8 mouse cellular contexts compared by ENCODE assay signal in genomic region chrX:136245521-136246071, GRCm38 (mm10). TPM values are rescaled to one million over a fixed set of nuclear protein-coding genes. Genes with fewer than 3 reads are reported as not detected.
DNase-seq lines count a peak whose midpoint lies in the region; ATAC-seq lines count a peak whose summit lies in the region.

No protein-coding gene starts in this region.

- no peaks in the 10 kb centered on the region for H3K9me3 ChIP-seq in embryonic facial prominence, embryonic 12.5 days
- H3K9me3 ChIP-seq in limb, embryonic 11.5 days (ENCODE audit: control insufficient read depth, low read length) = no peaks in the 10 kb centered on the region
- no peaks in the 10 kb centered on the region for H3K9me3 ChIP-seq in midbrain, embryonic 10.5 days (replicated peaks)

- H3K4me2 ChIP-seq in embryonic facial prominence, embryonic 12.5 days (replicated peaks) = peak overlapping the region; percentile 49
- peak overlapping the region; percentile 33 for H3K4me2 ChIP-seq in limb, embryonic 11.5 days (ENCODE audit: low read depth, severe bottlenecking)

- no peaks in the 10 kb centered on the region for H3K4me1 ChIP-seq in embryonic facial prominence, embryonic 12.5 days
- no peaks in the 10 kb centered on the region for H3K4me1 ChIP-seq in limb, embryonic 11.5 days (ENCODE audit: control insufficient read depth, insufficient read depth, low read length)
- peaks cover 6% of the 10 kb centered on the region; the same call in 1 of the 2 replicates for H3K4me1 ChIP-seq in midbrain, embryonic 10.5 days

- peak; percentile 32 to 72 for DNase-seq in adrenal gland, adult (ENCODE audit: inconsistent age in 2 of 2, low spot score in 1 of 2)
- DNase-seq in adrenal gland, postnatal 4 days (ENCODE audit: low spot score in 2 of 2) = no peak
- peak; percentile 86 for DNase-seq in ZHBTc4 (ENCODE audit: low read depth, low spot score)
- peak; percentile 4 to 5 for DNase-seq in heart, postnatal 36 days
- DNase-seq in limb, embryonic 11.5 days (ENCODE audit: low spot score) = peak; percentile 49
- DNase-seq in midbrain, embryonic 10.5 days (ENCODE audit: low spot score) = peak; percentile 43
- peak; percentile 5 for DNase-seq in thymus, postnatal 0 days (ENCODE audit: low spot score)

- ATAC-seq in embryonic facial prominence, embryonic 12.5 days (ENCODE audit: insufficient number of reproducible peaks, insufficient read depth, low FRiP score, low TSS enrichment) = peak; percentile 77
- peak; percentile 61 for ATAC-seq in limb, embryonic 11.5 days (ENCODE audit: insufficient number of reproducible peaks, low FRiP score, low TSS enrichment, low read depth)

- H3K36me3 ChIP-seq in embryonic facial prominence, embryonic 12.5 days = no peaks in the 10 kb centered on the region
- H3K36me3 ChIP-seq in limb, embryonic 11.5 days (ENCODE audit: control insufficient read depth, insufficient read depth, low read length) = no peaks in the 10 kb centered on the region
- peaks cover 11% of the 10 kb centered on the region for H3K36me3 ChIP-seq in midbrain, embryonic 10.5 days

- 25% methylated on average over 15 of the region's 15 CpGs for WGBS in embryonic facial prominence, embryonic 12.5 days
- 16% methylated on average over 15 of the region's 15 CpGs for WGBS in limb, embryonic 11.5 days
- 23% methylated on average over 15 of the region's 15 CpGs for WGBS in midbrain, embryonic 10.5 days

- peak overlapping the region; percentile 73 for H3K9ac ChIP-seq in embryonic facial prominence, embryonic 12.5 days
- peak overlapping the region; percentile 76 for H3K9ac ChIP-seq in limb, embryonic 11.5 days (ENCODE audit: low read length)

- peak overlapping the region; percentile 53 for H3K4me3 ChIP-seq in embryonic facial prominence, embryonic 12.5 days
- H3K4me3 ChIP-seq in limb, embryonic 11.5 days (ENCODE audit: low read depth, low read length) = peak overlapping the region; percentile 53
- H3K4me3 ChIP-seq in midbrain, embryonic 10.5 days = peak overlapping the region; percentile 64

- H3K27me3 ChIP-seq in embryonic facial prominence, embryonic 12.5 days = no peaks in the 10 kb centered on the region
- H3K27me3 ChIP-seq in limb, embryonic 11.5 days (ENCODE audit: control insufficient read depth, insufficient read depth, low read length) = no peaks in the 10 kb centered on the region
- H3K27me3 ChIP-seq in midbrain, embryonic 10.5 days (ENCODE audit: low read depth, poor library complexity, severe bottlenecking) = peaks cover 32% of the 10 kb centered on the region

- intact Hi-C loops in heart, postnatal 36 days (cut with DNase I) = loop anchor here (5.0 kb wide), 1 partner anchor 73 kb away; the partner anchor contains the start of gene Tceal8

- H3K27ac ChIP-seq in embryonic facial prominence, embryonic 12.5 days = peak overlapping the region; percentile 80
- peak overlapping the region; percentile 52 for H3K27ac ChIP-seq in limb, embryonic 11.5 days (replicated peaks; ENCODE audit: low read depth, low read length)
- peak overlapping the region; percentile 87 for H3K27ac ChIP-seq in midbrain, embryonic 10.5 days (replicated peaks)

RNA-seq across cellular contexts. Expression of gene Tceal9, which starts 0.7 kb away (rescaled TPM):
- 100 to 1,000 TPM; 489 to 570 TPM for total RNA-seq in adrenal gland, postnatal 4 days (2021)
- polyA plus RNA-seq in embryonic facial prominence, embryonic 12.5 days (2016; fragmentation: Nextera tagmentation; extraction: Ambion mirVana) = 593 and 600 TPM in 2 replicates
- 10 to 100 TPM; 26.8 to 32.9 TPM for total RNA-seq in heart, postnatal 36 days (2021)
- polyA plus RNA-seq in limb, embryonic 11.5 days (2014; fragmentation: Nextera tagmentation; extraction: Ambion mirVana) = 714 and 733 TPM in 2 replicates
- polyA plus RNA-seq in midbrain, embryonic 10.5 days (2016; fragmentation: Nextera tagmentation; extraction: Ambion mirVana) = 328 and 332 TPM in 2 replicates
- polyA plus RNA-seq in thymus, postnatal 0 days (2015; fragmentation: Nextera tagmentation; extraction: Ambion mirVana) = 158 and 169 TPM in 2 replicates

RNA-seq across cellular contexts. Expression of gene Bex3, which starts 24.5 kb away (rescaled TPM):
- 100 to 1,000 TPM; 287 to 301 TPM for total RNA-seq in adrenal gland, postnatal 4 days (2021)
- polyA plus RNA-seq in embryonic facial prominence, embryonic 12.5 days (2016; fragmentation: Nextera tagmentation; extraction: Ambion mirVana) = 585 and 595 TPM in 2 replicates
- total RNA-seq in heart, postnatal 36 days (2021) = 10 to 100 TPM in 1 of 2 experiments, 1 to 10 TPM in 1; 8.3 to 15.1 TPM
- 681 and 702 TPM in 2 replicates for polyA plus RNA-seq in limb, embryonic 11.5 days (2014; fragmentation: Nextera tagmentation; extraction: Ambion mirVana)
- 627 and 636 TPM in 2 replicates for polyA plus RNA-seq in midbrain, embryonic 10.5 days (2016; fragmentation: Nextera tagmentation; extraction: Ambion mirVana)
- polyA plus RNA-seq in thymus, postnatal 0 days (2015; fragmentation: Nextera tagmentation; extraction: Ambion mirVana) = 165 and 185 TPM in 2 replicates

RNA-seq across cellular contexts. Expression of gene Bex1, which starts 30.3 kb away (rescaled TPM):
- total RNA-seq in adrenal gland, postnatal 4 days (2021) = 10 to 100 TPM; 37.1 to 39.0 TPM
- polyA plus RNA-seq in embryonic facial prominence, embryonic 12.5 days (2016; fragmentation: Nextera tagmentation; extraction: Ambion mirVana) = 86.3 and 86.5 TPM in 2 replicates
- total RNA-seq in heart, postnatal 36 days (2021) = 1 to 10 TPM; 2.7 to 3.1 TPM
- 88.1 and 98.7 TPM in 2 replicates for polyA plus RNA-seq in limb, embryonic 11.5 days (2014; fragmentation: Nextera tagmentation; extraction: Ambion mirVana)
- 139 and 163 TPM in 2 replicates for polyA plus RNA-seq in midbrain, embryonic 10.5 days (2016; fragmentation: Nextera tagmentation; extraction: Ambion mirVana)
- 10.2 and 13.8 TPM in 2 replicates for polyA plus RNA-seq in thymus, postnatal 0 days (2015; fragmentation: Nextera tagmentation; extraction: Ambion mirVana)

RNA-seq across cellular contexts. Expression of gene Tceal7, which starts 31.0 kb away (rescaled TPM):
- 10 to 100 TPM in 1 of 2 experiments, 1 to 10 TPM in 1; 7.6 to 42.3 TPM for total RNA-seq in adrenal gland, postnatal 4 days (2021)
- 9.8 and 12.1 TPM in 2 replicates for polyA plus RNA-seq in embryonic facial prominence, embryonic 12.5 days (2016; fragmentation: Nextera tagmentation; extraction: Ambion mirVana)
- 1 to 10 TPM in 1 of 2 experiments, not detected in 1; 1.1 TPM for total RNA-seq in heart, postnatal 36 days (2021)
- polyA plus RNA-seq in limb, embryonic 11.5 days (2014; fragmentation: Nextera tagmentation; extraction: Ambion mirVana) = 1.2 and 1.8 TPM in 2 replicates
- polyA plus RNA-seq in midbrain, embryonic 10.5 days (2016; fragmentation: Nextera tagmentation; extraction: Ambion mirVana) = 0.70 TPM in 2 replicates
- polyA plus RNA-seq in thymus, postnatal 0 days (2015; fragmentation: Nextera tagmentation; extraction: Ambion mirVana) = 0.23 and 0.78 TPM in 2 replicates

RNA-seq across cellular contexts. Expression of gene Tceal5, which starts 41.9 kb away (rescaled TPM):
- total RNA-seq in adrenal gland, postnatal 4 days (2021) = 1 to 10 TPM; 6.8 to 7.7 TPM
- 9.8 and 10.9 TPM in 2 replicates for polyA plus RNA-seq in embryonic facial prominence, embryonic 12.5 days (2016; fragmentation: Nextera tagmentation; extraction: Ambion mirVana)
- under 1 TPM in 1 of 2 experiments, not detected in 1; 0.58 TPM for total RNA-seq in heart, postnatal 36 days (2021)
- polyA plus RNA-seq in limb, embryonic 11.5 days (2014; fragmentation: Nextera tagmentation; extraction: Ambion mirVana) = 1.8 and 1.9 TPM in 2 replicates
- polyA plus RNA-seq in midbrain, embryonic 10.5 days (2016; fragmentation: Nextera tagmentation; extraction: Ambion mirVana) = 3.1 and 3.4 TPM in 2 replicates
- polyA plus RNA-seq in thymus, postnatal 0 days (2015; fragmentation: Nextera tagmentation; extraction: Ambion mirVana) = 0.27 and 0.31 TPM in 2 replicates

Comparison
In these comparisons a context has a peak if more than half of its experiments do, and no peak if none do; other contexts are left out.
1. DNase-seq: peak in adrenal gland, adult (2 of 2), ZHBTc4 (single experiment), heart, postnatal 36 days (2 of 2), limb, embryonic 11.5 days (single experiment), midbrain, embryonic 10.5 days (single experiment) and thymus, postnatal 0 days (single experiment); none in adrenal gland, postnatal 4 days (0 of 2).
2. Peak in every context shown above with its lines, with median percentiles within 50 percentile points of each other: H3K27ac ChIP-seq and H3K4me3 ChIP-seq.